Mouse (Mus musculus): Measurements from ENCODE around the gene Htra3. TPM values are rescaled to one million over a fixed set of nuclear protein-coding genes. Genes with fewer than 3 reads are reported as not detected.

The Htra3 gene
- total and polyA plus RNA-seq, 2 experiments from 2014 or later = 17.2 to 49.5 TPM

DNA sequence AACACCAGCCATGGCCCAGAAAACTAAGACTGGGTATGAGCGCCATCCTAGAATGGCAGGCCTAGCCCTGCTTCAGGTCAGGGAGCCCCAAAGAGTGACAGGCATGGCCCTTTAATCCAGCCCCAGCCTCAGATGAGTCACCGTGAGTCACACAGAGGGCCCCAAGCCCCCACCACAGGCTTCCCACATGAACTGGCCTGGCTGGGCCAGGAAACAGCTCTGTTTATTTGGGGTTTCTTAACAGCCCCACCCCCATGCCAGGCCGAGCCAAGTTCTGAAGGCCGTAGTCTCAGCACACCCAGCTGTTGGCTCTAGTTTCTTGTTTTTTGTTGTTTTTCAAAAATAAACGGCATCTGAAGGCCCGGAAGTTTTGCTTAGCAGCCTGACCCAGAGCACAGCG is 6.5 kb downstream of the Htra3 start:
- Histone ChIP-seq H3K4me2 (ENCODE audit: low read depth, low read length) (no peak overlapping the region), H3K36me3 (replicated peaks; ENCODE audit: control insufficient read depth, insufficient read depth, low read length) (no peaks in the 10 kb centered on the region), H3K9me3 (replicated peaks; ENCODE audit: control insufficient read depth, low read length) (no peaks in the 10 kb centered on the region), H3K4me3 (ENCODE audit: low read depth, low read length) (no peak overlapping the region), H3K4me1 (ENCODE audit: control insufficient read depth, insufficient read depth) (peaks cover 39% of the 10 kb centered on the region), H3K9ac (replicated peaks; ENCODE audit: low read depth, low read length) (no peak overlapping the region), H3K27me3 (ENCODE audit: control insufficient read depth, insufficient read depth, low read length) (peaks cover 11% of the 10 kb centered on the region), H3K27ac (ENCODE audit: low read depth) (peak overlapping the region; percentile 72)
- 39% methylated on average over 7 of the region's 7 CpGs for WGBS
- peak; percentile 85 for DNase-seq (ENCODE audit: low spot score)
- peak; percentile 67 for ATAC-seq (ENCODE audit: insufficient read depth, low read depth)
- TF ChIP-seq EP300 (IDR thresholded peaks at IDR 0.05; ENCODE audit: low read depth) (no peak), CTCF (IDR thresholded peaks at IDR 0.05; ENCODE audit: low read depth) (no peak)

- TF ChIP-seq EP300 (IDR thresholded peaks at IDR 0.05; ENCODE audit: low read depth) (no peak), CTCF (IDR thresholded peaks at IDR 0.05; ENCODE audit: low read depth) (no peak)
- WGBS = 67% methylated on average over 1 of the region's 1 CpGs
- no peak overlapping the region for H3K9ac ChIP-seq (replicated peaks; ENCODE audit: low read depth, low read length)
- peaks cover 6% of the 10 kb centered on the region for H3K27me3 ChIP-seq (ENCODE audit: control insufficient read depth, insufficient read depth, low read length)
- no peaks in the 10 kb centered on the region for H3K9me3 ChIP-seq (replicated peaks; ENCODE audit: control insufficient read depth, low read length)
- DNase-seq (ENCODE audit: low spot score) (no peak), ATAC-seq (ENCODE audit: insufficient read depth, low read depth) (no peak)
- H3K27ac ChIP-seq (ENCODE audit: low read depth) = peak overlapping the region; percentile 72
- H3K4me2 ChIP-seq (ENCODE audit: low read depth, low read length) = no peak overlapping the region
- no peak overlapping the region for H3K4me3 ChIP-seq (ENCODE audit: low read depth, low read length)
- H3K36me3 ChIP-seq (replicated peaks; ENCODE audit: control insufficient read depth, insufficient read depth, low read length) = no peaks in the 10 kb centered on the region
- peaks cover 39% of the 10 kb centered on the region for H3K4me1 ChIP-seq (ENCODE audit: control insufficient read depth, insufficient read depth)
Observed at GRCm38 (mm10) chr5:35672581-35672980, 7.0 kb downstream of the Htra3 start.

DNA sequence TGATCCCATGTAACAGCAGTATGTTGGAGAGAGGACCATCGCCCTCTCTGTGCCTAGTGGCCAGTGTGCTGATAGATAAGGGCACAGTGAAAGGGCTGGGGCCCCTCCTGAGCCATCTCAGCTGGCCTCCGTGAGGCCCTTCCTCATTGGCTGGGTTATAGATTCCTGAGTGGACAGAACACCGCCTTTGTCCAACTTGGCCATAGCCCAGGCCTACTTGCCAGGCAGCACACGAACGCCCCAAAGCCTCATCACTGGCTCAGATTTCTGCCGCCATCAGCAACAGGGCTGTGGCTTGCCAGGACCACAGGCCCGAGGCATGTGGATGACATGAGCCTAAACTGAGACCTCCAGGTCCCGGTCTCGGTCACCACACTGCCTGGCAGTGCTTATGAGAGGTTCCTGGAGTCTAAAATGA is 8.1 kb downstream of the Htra3 start:
- H3K4me2 ChIP-seq (ENCODE audit: low read depth, low read length) = no peak overlapping the region
- TF ChIP-seq CTCF (IDR thresholded peaks at IDR 0.05; ENCODE audit: low read depth) (no peak), EP300 (IDR thresholded peaks at IDR 0.05; ENCODE audit: low read depth) (peak; percentile 31; the same call in 1 of the 2 replicates)

DNA sequence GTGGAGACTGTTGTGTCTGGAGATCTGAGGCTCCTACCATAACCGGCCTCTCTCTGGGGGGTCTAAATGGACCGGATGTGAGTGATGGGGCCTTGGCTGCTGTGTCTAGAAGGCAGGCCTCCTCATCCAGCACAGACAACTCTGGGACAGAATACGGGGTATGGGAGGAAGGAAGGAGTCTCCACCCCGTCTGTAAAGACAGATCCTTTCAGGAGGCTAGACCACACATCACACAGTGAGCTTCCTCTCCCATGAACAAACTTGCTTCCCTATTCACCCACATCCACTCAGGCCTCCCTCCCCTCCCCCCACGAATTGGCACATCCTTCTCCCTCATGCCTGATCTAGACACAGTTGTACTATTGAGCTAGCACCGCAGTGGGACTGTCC is 9.2 kb downstream of the Htra3 start:
- no peaks in the 10 kb centered on the region for H3K36me3 ChIP-seq (replicated peaks; ENCODE audit: control insufficient read depth, insufficient read depth, low read length)

More for the DNA sequence above, 8.1 kb downstream of the Htra3 start:
- no peaks in the 10 kb centered on the region for H3K36me3 ChIP-seq (replicated peaks; ENCODE audit: control insufficient read depth, insufficient read depth, low read length)
- peak overlapping the region; percentile 68 for H3K27ac ChIP-seq (ENCODE audit: low read depth)
- H3K9me3 ChIP-seq (replicated peaks; ENCODE audit: control insufficient read depth, low read length) = no peaks in the 10 kb centered on the region
- H3K4me3 ChIP-seq (ENCODE audit: low read depth, low read length) = no peak overlapping the region
- ATAC-seq (ENCODE audit: insufficient read depth, low read depth) (peak; percentile 54), DNase-seq (ENCODE audit: low spot score) (peak; percentile 74)
- no peaks in the 10 kb centered on the region for H3K27me3 ChIP-seq (ENCODE audit: control insufficient read depth, insufficient read depth, low read length)
- no peak overlapping the region for H3K9ac ChIP-seq (replicated peaks; ENCODE audit: low read depth, low read length)
- WGBS = 28% methylated on average over 9 of the region's 9 CpGs
- H3K4me1 ChIP-seq (ENCODE audit: control insufficient read depth, insufficient read depth) = peaks cover 39% of the 10 kb centered on the region

GRCm38 (mm10) chr5:35669747-35670411 is 9.7 kb downstream of the Htra3 start:
- no peak for TF ChIP-seq CTCF (IDR thresholded peaks at IDR 0.05; ENCODE audit: low read depth)
- no peak for TF ChIP-seq EP300 (IDR thresholded peaks at IDR 0.05; ENCODE audit: low read depth)
- no peaks in the 10 kb centered on the region for H3K36me3 ChIP-seq (replicated peaks; ENCODE audit: control insufficient read depth, insufficient read depth, low read length)
- H3K9ac ChIP-seq (replicated peaks; ENCODE audit: low read depth, low read length) = no peak overlapping the region
- DNase-seq (ENCODE audit: low spot score) = no peak
- no peak for ATAC-seq (ENCODE audit: insufficient read depth, low read depth)
- H3K9me3 ChIP-seq (replicated peaks; ENCODE audit: control insufficient read depth, low read length) = no peaks in the 10 kb centered on the region
- H3K4me2 ChIP-seq (ENCODE audit: low read depth, low read length) = no peak overlapping the region
- peaks cover 38% of the 10 kb centered on the region for H3K4me1 ChIP-seq (ENCODE audit: control insufficient read depth, insufficient read depth)
- WGBS = 48% methylated on average over 11 of the region's 11 CpGs
- H3K4me3 ChIP-seq (ENCODE audit: low read depth, low read length) = no peak overlapping the region
- peak overlapping the region; percentile 68 for H3K27ac ChIP-seq (ENCODE audit: low read depth)
- H3K27me3 ChIP-seq (ENCODE audit: control insufficient read depth, insufficient read depth, low read length) = no peaks in the 10 kb centered on the region

More for the DNA sequence above, 9.2 kb downstream of the Htra3 start:
- H3K27ac ChIP-seq (ENCODE audit: low read depth) = peak overlapping the region; percentile 68
- DNase-seq (ENCODE audit: low spot score) (peak; percentile 48), ATAC-seq (ENCODE audit: insufficient read depth, low read depth) (no peak)
- H3K4me1 ChIP-seq (ENCODE audit: control insufficient read depth, insufficient read depth) = peaks cover 39% of the 10 kb centered on the region
- H3K4me3 ChIP-seq (ENCODE audit: low read depth, low read length) = no peak overlapping the region
- H3K27me3 ChIP-seq (ENCODE audit: control insufficient read depth, insufficient read depth, low read length) = no peaks in the 10 kb centered on the region
- H3K4me2 ChIP-seq (ENCODE audit: low read depth, low read length) = no peak overlapping the region
- H3K9me3 ChIP-seq (replicated peaks; ENCODE audit: control insufficient read depth, low read length) = no peaks in the 10 kb centered on the region
- 54% methylated on average over 6 of the region's 6 CpGs for WGBS
- TF ChIP-seq EP300 (IDR thresholded peaks at IDR 0.05; ENCODE audit: low read depth) = no peak
- TF ChIP-seq CTCF (IDR thresholded peaks at IDR 0.05; ENCODE audit: low read depth) = no peak
- 0 out of 2 replicates have a peak overlapping the region, but pooled peaks have one; percentile 35 for H3K9ac ChIP-seq (replicated peaks; ENCODE audit: low read depth, low read length)

DNA sequence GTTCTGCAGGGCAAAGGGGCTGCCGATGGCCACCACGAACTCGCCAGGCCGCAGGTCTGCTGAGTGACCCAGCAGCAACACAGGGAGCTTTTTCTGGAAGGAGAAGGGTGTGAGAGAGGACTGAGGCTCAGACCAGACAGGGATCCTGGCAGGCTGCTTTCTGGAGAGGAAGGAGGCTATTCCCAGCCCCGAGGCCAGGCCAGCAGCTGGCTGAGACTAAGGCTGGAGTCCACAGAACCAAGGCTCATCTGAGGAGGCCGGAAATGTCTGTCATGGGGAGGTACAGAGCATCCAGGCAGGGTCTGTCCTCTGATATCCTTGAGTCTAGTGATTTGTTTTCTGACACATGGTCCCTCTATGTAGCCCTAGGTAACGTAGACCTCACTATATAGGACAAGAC is 13.4 kb downstream of the Htra3 start:
- Histone ChIP-seq H3K4me3 (ENCODE audit: low read depth, low read length) (no peak overlapping the region), H3K27me3 (ENCODE audit: control insufficient read depth, insufficient read depth, low read length) (no peaks in the 10 kb centered on the region), H3K27ac (ENCODE audit: low read depth) (no peak overlapping the region), H3K4me2 (ENCODE audit: low read depth, low read length) (no peak overlapping the region), H3K9me3 (replicated peaks; ENCODE audit: control insufficient read depth, low read length) (no peaks in the 10 kb centered on the region), H3K9ac (replicated peaks; ENCODE audit: low read depth, low read length) (no peak overlapping the region), H3K4me1 (ENCODE audit: control insufficient read depth, insufficient read depth) (peaks cover 8% of the 10 kb centered on the region), H3K36me3 (replicated peaks; ENCODE audit: control insufficient read depth, insufficient read depth, low read length) (no peaks in the 10 kb centered on the region)
- 90% methylated on average over 7 of the region's 7 CpGs for WGBS
- DNase-seq (ENCODE audit: low spot score) = no peak
- no peak for ATAC-seq (ENCODE audit: insufficient read depth, low read depth)
- TF ChIP-seq CTCF (IDR thresholded peaks at IDR 0.05; ENCODE audit: low read depth) (no peak), EP300 (IDR thresholded peaks at IDR 0.05; ENCODE audit: low read depth) (no peak)
